Mouse (Mus musculus): ENCODE data around the gene Stub1. TPM values are rescaled to one million over a fixed set of nuclear protein-coding genes. Genes with fewer than 3 reads are reported as not detected.
A peak's percentile ranks its signal among the peaks of the same experiment; 100 is the strongest.

The Stub1 gene
- total RNA-seq, 2 experiments from 2014 or later, result 162 to 171 TPM

DNA sequence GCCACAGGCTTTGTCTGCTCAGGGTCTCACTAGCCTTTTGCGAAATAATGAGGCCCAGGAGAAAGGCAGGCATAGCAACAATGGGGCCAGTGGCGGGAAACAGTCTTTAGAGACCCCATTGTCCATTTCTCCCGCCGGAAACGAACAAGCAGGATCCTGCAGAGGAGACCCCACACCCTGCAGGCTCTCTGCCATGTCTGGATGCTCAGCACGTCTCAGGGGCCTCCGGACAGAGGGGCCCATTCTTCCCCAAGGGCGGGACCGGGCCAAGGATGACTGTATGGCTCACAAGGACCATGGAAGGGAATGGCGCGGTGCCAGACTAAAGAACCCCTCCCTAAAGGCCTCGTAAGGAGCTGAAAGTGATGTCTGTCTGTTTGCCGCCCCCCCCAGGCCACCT is 39.0 kb downstream of the Stub1 start:
- 0 out of 2 replicates have a peak overlapping the region, but pooled peaks have one; percentile 78 for H3K27ac ChIP-seq
- no peak for TF ChIP-seq CTCF (IDR thresholded peaks at IDR 0.05)
- intact Hi-C loops (cut with DNase I), result no loop called here
- no peak for DNase-seq (ENCODE audit: extremely low spot score in 1 of 2, low spot score in 2 of 2)
- no peak overlapping the region for H3K4me3 ChIP-seq

DNA sequence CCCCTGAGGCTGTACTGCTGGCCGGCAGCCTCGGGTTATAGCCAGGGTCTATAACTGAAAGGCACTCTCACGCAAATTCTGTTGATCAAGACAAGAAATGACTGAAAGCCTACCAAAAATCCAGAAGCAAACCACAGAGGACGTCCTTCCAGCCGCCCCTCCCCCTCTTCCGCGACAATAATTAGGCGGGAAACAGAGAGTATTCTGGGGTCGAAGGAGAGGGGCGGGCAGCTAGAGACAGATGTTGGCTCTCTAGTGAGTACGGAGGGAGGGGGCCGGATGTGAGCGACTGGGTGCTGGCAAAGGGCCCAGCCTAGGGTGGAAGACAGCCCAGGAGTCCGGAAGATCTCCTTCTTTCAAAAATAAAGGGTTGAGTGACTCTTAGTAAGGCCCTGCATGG is 40.6 kb downstream of the Stub1 start, which contains the start of gene Fam173a:
Gene Fam173a (minus strand): TSS at position 287 of the 400 bp plus-strand sequence.
- DNase-seq (ENCODE audit: extremely low spot score in 1 of 2, low spot score in 2 of 2), result peak; percentile 58 to 74
- TF ChIP-seq CTCF (IDR thresholded peaks at IDR 0.05), result no peak
- intact Hi-C loops (cut with DNase I), result no loop called here
- Histone ChIP-seq H3K4me3 (peak within 1 kb of the TSS; percentile 89), H3K27ac (peak within 1 kb of the TSS; percentile 89)

DNA sequence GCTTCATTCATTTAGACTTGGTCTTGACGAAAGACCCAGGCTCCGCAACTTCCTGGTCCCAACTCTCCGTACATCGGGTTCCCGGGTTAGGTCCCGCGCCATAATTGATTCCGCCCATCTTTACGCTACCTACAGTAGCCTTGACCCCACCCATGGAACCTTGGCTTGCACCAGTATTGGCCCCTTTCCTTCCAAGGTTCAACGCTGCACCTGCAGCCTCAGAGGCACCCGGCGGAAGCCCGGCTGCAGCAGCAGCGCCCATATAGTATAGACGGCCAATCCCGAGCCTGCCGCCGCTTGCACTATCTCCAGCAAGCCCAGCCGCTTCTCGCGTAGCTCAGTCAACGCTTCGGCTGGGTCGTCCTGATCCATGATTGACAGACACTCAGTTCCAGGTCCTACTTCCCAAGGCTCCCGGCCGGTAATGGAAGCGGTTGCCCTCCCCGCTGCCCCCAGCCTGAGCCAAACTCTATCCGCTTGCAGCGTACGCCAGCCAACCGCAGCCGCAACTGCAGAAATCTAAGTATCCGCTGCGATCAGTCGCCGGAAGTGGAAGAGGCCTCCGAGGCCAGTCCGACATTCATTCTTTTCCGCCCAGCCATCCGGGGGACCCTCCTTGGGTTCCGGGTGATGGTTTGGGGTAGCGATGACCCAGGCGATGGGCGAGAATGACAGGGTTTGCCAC is 41.2 kb downstream of the Stub1 start:
- Histone ChIP-seq H3K27ac (peak overlapping the region; percentile 89), H3K4me3 (peak overlapping the region; percentile 89)
- intact Hi-C loops (cut with DNase I), result no loop called here
- no peak for TF ChIP-seq CTCF (IDR thresholded peaks at IDR 0.05)
- peak; percentile 82 to 88 for DNase-seq (ENCODE audit: extremely low spot score in 1 of 2, low spot score in 2 of 2)

DNA sequence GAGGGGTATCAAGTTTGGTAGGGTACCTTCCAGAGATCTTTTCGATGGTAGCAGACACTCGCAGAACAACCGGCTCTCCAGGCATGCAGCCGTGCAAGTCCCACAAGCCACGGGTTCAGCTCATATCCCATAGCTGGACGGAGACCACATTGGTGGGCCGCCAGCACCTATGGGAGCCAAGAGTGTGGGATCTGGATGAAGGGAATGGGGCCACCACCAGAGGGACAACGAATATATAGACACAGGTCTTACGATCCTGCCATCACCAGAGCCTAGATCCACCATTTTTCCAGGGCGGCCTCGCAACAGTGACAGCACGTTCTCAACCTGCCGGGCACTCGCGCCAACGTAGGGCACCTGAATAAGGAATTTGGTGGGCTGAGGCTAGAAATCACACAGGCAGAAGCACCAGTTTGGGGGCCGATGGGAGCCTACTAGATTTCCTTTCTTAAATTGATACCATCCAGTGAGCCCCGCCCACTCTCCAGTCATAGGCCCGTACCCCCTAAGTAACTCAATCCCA is 41.8 kb downstream of the Stub1 start:
- peak overlapping the region; percentile 89 for H3K4me3 ChIP-seq
- peak overlapping the region; percentile 89 for H3K27ac ChIP-seq
- no peak; the same call in 1 of the 2 replicates for TF ChIP-seq CTCF (IDR thresholded peaks at IDR 0.05)
- intact Hi-C loops (cut with DNase I), result no loop called here
- DNase-seq (ENCODE audit: extremely low spot score in 1 of 2, low spot score in 2 of 2), result no peak

DNA sequence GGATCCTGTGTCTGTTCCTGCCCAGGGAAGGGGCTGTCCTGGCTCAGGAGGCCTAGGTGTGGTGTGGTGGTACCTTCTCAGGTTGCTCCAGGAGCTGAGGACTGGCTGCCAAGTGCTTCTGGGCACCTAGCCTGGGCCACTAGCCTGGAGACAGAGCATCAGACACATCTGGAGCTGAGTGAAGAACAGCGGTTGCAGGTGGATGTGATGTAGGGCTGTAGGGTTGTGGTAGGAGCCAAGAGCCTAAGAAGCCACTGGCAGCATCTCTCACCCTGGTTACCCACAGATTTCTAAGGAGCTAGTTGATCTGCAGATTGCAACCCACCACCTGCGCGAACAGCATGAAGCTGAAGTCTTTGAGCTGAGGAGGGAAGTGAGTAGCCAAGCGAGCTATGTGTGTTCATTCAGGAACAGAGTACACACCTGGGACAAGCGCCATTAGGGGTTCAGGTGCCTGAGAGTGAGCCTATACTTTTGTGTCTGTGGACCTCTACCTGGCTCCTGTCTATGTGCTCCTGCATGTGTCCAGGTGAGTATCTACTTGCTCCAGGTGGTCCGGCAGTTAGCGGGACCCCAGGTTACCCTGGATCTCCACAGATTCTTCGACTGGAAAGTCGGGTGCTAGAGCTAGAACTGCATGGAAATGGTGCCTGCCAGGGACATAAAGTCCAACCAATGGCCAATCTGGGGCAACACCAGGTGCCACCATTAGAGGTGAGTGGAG is 46.3 kb downstream of the Stub1 start:
- intact Hi-C loops (cut with DNase I), result no loop called here
- no peak for TF ChIP-seq CTCF (IDR thresholded peaks at IDR 0.05)
- no peak for DNase-seq (ENCODE audit: extremely low spot score in 1 of 2, low spot score in 2 of 2)

DNA sequence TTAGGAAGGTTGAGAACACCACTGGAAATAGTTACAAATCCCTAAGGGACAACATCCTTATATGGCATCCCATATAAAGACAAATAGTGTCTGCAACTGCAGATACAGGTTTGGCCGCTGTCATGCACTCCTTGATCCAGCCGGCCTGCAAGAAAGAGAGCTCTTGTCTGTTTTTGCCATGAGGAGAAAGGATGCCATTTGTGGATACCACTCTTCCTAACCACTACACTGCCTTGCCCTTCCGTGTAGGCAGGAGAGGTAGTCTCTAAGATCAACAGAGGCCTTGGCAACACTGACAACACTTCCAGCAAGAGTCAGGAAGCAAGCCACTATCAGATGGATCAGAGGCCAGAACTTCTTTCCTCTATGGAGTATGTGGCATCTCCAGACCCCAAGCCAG is 46.9 kb downstream of the Stub1 start, which contains the start of gene Ccdc78:
Gene Ccdc78 (plus strand): TSS at position 301 of the 400 bp plus-strand sequence.
- Histone ChIP-seq H3K27ac (peak within 1 kb of the TSS; percentile 94), H3K4me3 (peak within 1 kb of the TSS; percentile 74)
- intact Hi-C loops (cut with DNase I), result no loop called here
- no peak for TF ChIP-seq CTCF (IDR thresholded peaks at IDR 0.05)
- no peak for DNase-seq (ENCODE audit: extremely low spot score in 1 of 2, low spot score in 2 of 2)

More for the DNA sequence above, 46.3 kb downstream of the Stub1 start:
- no peak overlapping the region for H3K27ac ChIP-seq
- H3K4me3 ChIP-seq, result no peak overlapping the region

DNA sequence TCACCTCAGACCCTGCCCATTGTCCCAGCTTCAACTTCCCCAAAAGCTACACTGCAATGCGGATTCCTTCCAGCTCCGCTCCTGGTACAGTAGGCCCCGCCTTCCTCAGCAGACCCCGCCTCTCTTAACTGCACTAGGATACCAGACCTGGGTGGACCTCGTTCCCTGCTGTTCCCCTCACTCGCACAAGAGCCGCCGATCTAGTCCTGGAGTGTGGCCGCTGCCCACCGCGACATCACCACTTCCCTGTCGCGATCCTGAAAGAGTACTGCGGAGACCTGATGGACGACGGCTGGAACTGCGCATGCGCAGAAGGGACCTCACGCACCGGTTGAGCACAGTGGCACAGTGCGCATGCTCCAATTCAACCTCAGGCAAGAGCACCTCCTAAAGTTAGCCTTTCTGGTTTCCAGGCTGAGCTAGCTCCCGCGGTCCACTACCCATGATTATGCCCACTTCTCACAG is 47.9 kb downstream of the Stub1 start, which contains the start of gene Haghl:
Gene Haghl (minus strand): TSS at position 393 of the 465 bp plus-strand sequence.
- peak; percentile 94 to 96 for DNase-seq (ENCODE audit: extremely low spot score in 1 of 2, low spot score in 2 of 2)
- intact Hi-C loops (cut with DNase I), result no loop called here
- H3K4me3 ChIP-seq, result peak within 1 kb of the TSS; percentile 74
- peak within 1 kb of the TSS; percentile 94 for H3K27ac ChIP-seq
- TF ChIP-seq CTCF (IDR thresholded peaks at IDR 0.05), result no peak; the same call in 1 of the 2 replicates

DNA sequence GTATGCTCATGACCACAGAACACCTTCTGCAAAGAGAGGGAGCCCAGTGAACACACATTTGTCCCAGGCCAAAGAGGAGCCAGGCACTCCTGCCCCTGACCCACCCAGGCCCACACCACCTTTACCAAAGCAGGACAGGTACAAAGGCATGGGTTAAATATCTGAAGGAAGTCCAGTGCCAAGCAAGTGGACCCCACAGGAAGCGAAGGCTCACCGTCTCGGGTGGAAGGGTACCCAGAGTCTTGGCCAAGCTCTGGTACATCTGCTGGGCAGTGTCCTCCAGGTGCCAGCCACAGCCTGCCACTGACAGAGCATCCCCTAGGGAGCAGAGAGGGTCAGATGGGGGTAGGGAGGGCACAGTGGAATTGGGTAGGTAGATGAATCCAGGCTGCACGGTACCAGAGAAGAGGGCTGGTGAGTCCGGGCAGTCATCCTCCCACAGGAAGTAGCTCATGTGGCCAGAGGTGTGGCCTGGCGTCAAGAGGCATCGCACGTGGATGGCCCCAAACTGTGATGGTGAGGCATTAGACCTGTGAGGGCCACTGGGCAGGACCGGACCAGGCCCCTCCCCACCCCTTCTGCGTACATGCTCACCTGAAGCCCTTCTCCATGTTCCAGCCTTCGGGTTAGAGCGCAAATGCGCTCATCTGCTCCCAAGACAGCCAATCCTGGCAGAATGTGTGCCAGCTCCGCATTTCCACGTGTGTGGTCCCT is 49.2 kb downstream of the Stub1 start:
- DNase-seq (ENCODE audit: extremely low spot score in 1 of 2, low spot score in 2 of 2), result no peak
- intact Hi-C loops (cut with DNase I), result no loop called here
- peak overlapping the region; percentile 94; the same call in 1 of the 2 replicates for H3K27ac ChIP-seq
- TF ChIP-seq CTCF (IDR thresholded peaks at IDR 0.05), result no peak
- peak overlapping the region; percentile 74 for H3K4me3 ChIP-seq

DNA sequence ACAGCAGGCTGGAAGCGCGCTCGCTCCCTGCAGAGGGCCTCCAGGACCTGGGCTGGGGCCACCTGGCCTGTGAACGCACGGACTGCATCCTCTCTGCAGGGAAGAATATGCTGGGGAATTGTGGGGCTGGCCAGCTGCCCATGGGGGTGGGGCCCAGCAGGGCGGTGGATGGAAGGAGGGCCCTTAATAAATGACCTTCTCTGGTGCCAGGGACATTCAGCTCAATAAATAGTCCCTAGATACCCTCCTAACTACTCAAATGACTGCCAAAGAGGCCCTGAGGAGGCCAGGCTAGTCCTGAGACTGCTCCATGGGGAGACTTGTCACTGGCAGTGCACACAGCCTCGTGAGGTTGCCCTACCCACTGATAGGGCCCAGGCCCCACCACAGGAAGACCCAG is 50.1 kb downstream of the Stub1 start:
- Histone ChIP-seq H3K27ac (no peak overlapping the region), H3K4me3 (no peak overlapping the region)
- intact Hi-C loops (cut with DNase I), result no loop called here
- DNase-seq (ENCODE audit: extremely low spot score in 1 of 2, low spot score in 2 of 2), result no peak
- no peak for TF ChIP-seq CTCF (IDR thresholded peaks at IDR 0.05)

DNA sequence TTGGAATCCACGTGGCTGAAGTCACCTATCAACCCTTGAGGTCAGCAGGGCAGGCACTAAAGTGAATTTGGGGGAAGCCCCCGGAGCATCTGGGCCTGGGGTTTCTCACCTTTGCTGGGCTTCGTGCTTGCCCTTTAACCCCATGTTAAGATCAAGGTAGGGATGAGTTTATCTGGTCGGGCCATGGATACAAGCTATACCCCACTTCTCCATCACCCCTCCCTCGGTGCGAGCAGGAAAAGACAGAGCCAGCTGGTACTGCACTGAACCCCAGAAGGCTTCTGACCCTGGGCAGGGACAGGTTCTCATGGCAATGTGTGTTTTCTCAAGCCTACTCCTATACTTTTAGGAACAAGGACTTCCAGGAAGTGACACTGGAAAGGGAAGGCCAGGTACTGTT is 51.9 kb downstream of the Stub1 start:
- no peak for DNase-seq (ENCODE audit: extremely low spot score in 1 of 2, low spot score in 2 of 2)
- H3K4me3 ChIP-seq, result no peak overlapping the region
- intact Hi-C loops (cut with DNase I), result no loop called here
- no peak for TF ChIP-seq CTCF (IDR thresholded peaks at IDR 0.05)
- no peak overlapping the region for H3K27ac ChIP-seq

Small RNA genes lying within 50 kb of the gene (microRNA-seq; reads per million reads assigned to microRNA genes)
- gene Mir3082, result 6.6 to 6.7 reads per million in 2 experiments
- 1.9 to 3.7 reads per million in 2 experiments for gene Mir6966

Other genes starting within 250 kb of the Stub1 start
- 100 to 1,000 TPM; 146 to 168 TPM for gene Gng13, start 116.2 kb downstream of the Stub1 start, total RNA-seq (2021)
- gene Chtf18, start 106.0 kb downstream of the Stub1 start, total RNA-seq (2021), result 1 to 10 TPM; 1.3 to 1.4 TPM
- gene Rpusd1, start 105.7 kb downstream of the Stub1 start, total RNA-seq (2021), result 10 to 100 TPM; 55.6 to 57.4 TPM
- gene Mslnl, start 97.4 kb downstream of the Stub1 start, total RNA-seq (2021), result under 1 TPM; 0.45 to 0.47 TPM
- 1 to 10 TPM; 3.1 to 3.9 TPM for gene Msln, start 79.0 kb downstream of the Stub1 start, total RNA-seq (2021)
- gene Narfl, start 59.6 kb downstream of the Stub1 start, total RNA-seq (2021), result 10 to 100 TPM; 32.4 to 33.2 TPM
- gene Haghl, start 47.7 kb downstream of the Stub1 start, total RNA-seq (2021), result 100 to 1,000 TPM; 112 to 123 TPM
- not detected for gene Ccdc78, start 46.8 kb downstream of the Stub1 start, total RNA-seq (2021)
- 10 to 100 TPM; 84.9 to 85.1 TPM for gene Fam173a, start 40.5 kb downstream of the Stub1 start, total RNA-seq (2021)
- 1 to 10 TPM in 1 of 2 experiments, not detected in 1; 1.4 TPM for gene AC134908.4, start 37.7 kb downstream of the Stub1 start, total RNA-seq (2021)
- gene Metrn, start 36.3 kb downstream of the Stub1 start, total RNA-seq (2021), result 10 to 100 TPM; 72.3 to 88.2 TPM
- 100 to 1,000 TPM; 644 to 656 TPM for gene Fbxl16, start 24.3 kb downstream of the Stub1 start, total RNA-seq (2021)
- 10 to 100 TPM; 26.8 to 30.9 TPM for gene Wdr24, start 9.8 kb downstream of the Stub1 start, total RNA-seq (2021)
- gene Jmjd8, start 4.5 kb downstream of the Stub1 start, total RNA-seq (2021), result 10 to 100 TPM; 55.1 to 55.6 TPM
- 10 to 100 TPM; 36.3 to 39.6 TPM for gene Rhbdl1, start 3.9 kb upstream of the Stub1 start, total RNA-seq (2021)
- gene Gm20683, start 8.4 kb upstream of the Stub1 start, total RNA-seq (2021), result 10 to 100 TPM; 23.0 to 25.1 TPM
- 100 to 1,000 TPM; 103 to 105 TPM for gene Rhot2, start 11.4 kb upstream of the Stub1 start, total RNA-seq (2021)
- gene Wdr90, start 28.1 kb upstream of the Stub1 start, total RNA-seq (2021), result 10 to 100 TPM; 34.9 to 36.8 TPM
- gene Mcrip2, start 35.4 kb upstream of the Stub1 start, total RNA-seq (2021), result 10 to 100 TPM; 17.8 to 25.7 TPM
- gene Mettl26, start 41.7 kb upstream of the Stub1 start, total RNA-seq (2021), result 10 to 100 TPM; 37.8 to 38.1 TPM
- gene Wfikkn1, start 47.5 kb upstream of the Stub1 start, total RNA-seq (2021), result 1 to 10 TPM; 1.7 TPM
- gene Rab40c, start 86.3 kb upstream of the Stub1 start, total RNA-seq (2021), result 10 to 100 TPM; 46.4 to 47.2 TPM
- gene Pigq, start 111.5 kb upstream of the Stub1 start, total RNA-seq (2021), result 100 to 1,000 TPM in 1 of 2 experiments, 10 to 100 TPM in 1; 96.5 to 118 TPM
- gene Nhlrc4, start 111.6 kb upstream of the Stub1 start, total RNA-seq (2021), result under 1 TPM; 0.20 to 0.87 TPM
- gene A930017K11Rik, start 119.2 kb upstream of the Stub1 start, total RNA-seq (2021), result under 1 TPM; 0.26 to 0.27 TPM
- gene Capn15, start 152.4 kb upstream of the Stub1 start, total RNA-seq (2021), result 10 to 100 TPM; 53.9 to 59.3 TPM
- 100 to 1,000 TPM; 114 to 119 TPM for gene Rab11fip3, start 236.2 kb upstream of the Stub1 start, total RNA-seq (2021)

Measured in left cerebral cortex, adult 2 months (tissue).